Mouse (Mus musculus): ENCODE data around the gene Hspg2.
"Not testable (repeated sequence)": the region's sequence is repeated elsewhere in the genome, so short reads cannot be mapped to it uniquely, and the experiment has no call there.

The Hspg2 gene

GRCm38 (mm10) chr4:137577486-137577885 is 108.9 kb downstream of the Hspg2 start:
- no peak for DNase-seq (ENCODE audit: low read depth, low spot score)

GRCm38 (mm10) chr4:137578181-137578845 is 109.7 kb downstream of the Hspg2 start:
- DNase-seq (ENCODE audit: low read depth, low spot score) = peak; percentile 53

GRCm38 (mm10) chr4:137579789-137580188 is 111.2 kb downstream of the Hspg2 start:
- DNase-seq (ENCODE audit: low read depth, low spot score) = no peak

GRCm38 (mm10) chr4:137580299-137580698 is 111.7 kb downstream of the Hspg2 start:
- no peak for DNase-seq (ENCODE audit: low read depth, low spot score)

GRCm38 (mm10) chr4:137581815-137582214 is 113.2 kb downstream of the Hspg2 start:
- DNase-seq (ENCODE audit: low read depth, low spot score) = peak; percentile 28

GRCm38 (mm10) chr4:137589095-137589494 is 120.5 kb downstream of the Hspg2 start:
- not testable (repeated sequence) for DNase-seq (ENCODE audit: low read depth, low spot score)

GRCm38 (mm10) chr4:137589586-137589985 is 121.0 kb downstream of the Hspg2 start:
- DNase-seq (ENCODE audit: low read depth, low spot score) = no peak

- no peak for DNase-seq (ENCODE audit: low read depth, low spot score)
Observed at GRCm38 (mm10) chr4:137590961-137591360, 122.4 kb downstream of the Hspg2 start.

- DNase-seq (ENCODE audit: low read depth, low spot score) = peak; percentile 92
Observed at GRCm38 (mm10) chr4:137593601-137594495, 125.3 kb downstream of the Hspg2 start, which contains the start of gene Usp48. Usp48 (plus strand) TSS chr4:137593755.

GRCm38 (mm10) chr4:137594496-137595270 is 126.1 kb downstream of the Hspg2 start:
- DNase-seq (ENCODE audit: low read depth, low spot score) = peak; percentile 33

- DNase-seq (ENCODE audit: low read depth, low spot score) = peak; percentile 24
Observed at GRCm38 (mm10) chr4:137597098-137597630, 128.6 kb downstream of the Hspg2 start.

GRCm38 (mm10) chr4:137598577-137598976 is 130.0 kb downstream of the Hspg2 start:
- DNase-seq (ENCODE audit: low read depth, low spot score) = no peak

- DNase-seq (ENCODE audit: low read depth, low spot score) = no peak
Observed at GRCm38 (mm10) chr4:137603449-137604171, 135.0 kb downstream of the Hspg2 start.

GRCm38 (mm10) chr4:137607023-137607422 is 138.5 kb downstream of the Hspg2 start:
- no peak for DNase-seq (ENCODE audit: low read depth, low spot score)

GRCm38 (mm10) chr4:137609281-137609680 is 140.7 kb downstream of the Hspg2 start:
- DNase-seq (ENCODE audit: low read depth, low spot score) = no peak

- no peak for DNase-seq (ENCODE audit: low read depth, low spot score)
Observed at GRCm38 (mm10) chr4:137609702-137610101, 141.1 kb downstream of the Hspg2 start.

GRCm38 (mm10) chr4:137610256-137610655 is 141.7 kb downstream of the Hspg2 start:
- no peak for DNase-seq (ENCODE audit: low read depth, low spot score)

Measured in WW6 (cell line).